Mouse (Mus musculus): ENCODE measurements around the gene Ppara.

- TF ChIP-seq CTCF (IDR thresholded peaks at IDR 0.05; ENCODE audit: low read depth) (no peak), EP300 (IDR thresholded peaks at IDR 0.05; ENCODE audit: low read depth) (no peak)
Observed at GRCm38 (mm10) chr15:85765022-85765421, 30.2 kb downstream of the Ppara start.

Data from liver, embryonic 14.5 days (tissue).